Mouse (Mus musculus) ES-E14 (cell line): ENCODE results near the gene Prrc2b. TPM values are rescaled to one million over a fixed set of nuclear protein-coding genes. Genes with fewer than 3 reads are reported as not detected.

Experiments
- DNase-seq: peaks from one replicate; pipeline ENCODE4 v3.0.0-alpha.2; 2013; ENCODE audit warnings: low read depth, low spot score
- H3K27ac ChIP-seq: 2 replicates; pipeline ENCODE4 v1.5.1; 2012; ENCODE audit warnings: low read depth, mild to moderate bottlenecking, low read length, moderate library complexity, mixed read lengths; ENCODE audit not compliant: poor library complexity, insufficient read depth, severe bottlenecking
- H3K36me3 ChIP-seq: 2 replicates; pipeline ENCODE4 v1.6.1; 2012; ENCODE audit warnings: mild to moderate bottlenecking, low read length, moderate library complexity, mixed read lengths; ENCODE audit not compliant: control insufficient read depth, poor library complexity, insufficient read depth, severe bottlenecking
- H3K4me1 ChIP-seq, 2 experiments: fragments of 150-350 bp in 1 of 2; sonication (generic) in 1 of 2; 2 replicates each; pipeline ENCODE4 v1.6.1; 2012; ENCODE audit warnings: low read length in 2 of 2, mild to moderate bottlenecking in 1 of 2, mixed read lengths in 1 of 2; ENCODE audit not compliant: control insufficient read depth in 2 of 2, insufficient read depth in 2 of 2, poor library complexity in 1 of 2
- H3K4me3 ChIP-seq, 2 experiments: fragments of 150-350 bp in 1 of 2; sonication (generic) in 1 of 2; 2 replicates each; pipeline ENCODE4 v1.5.1; 2012; ENCODE audit warnings: low read length in 2 of 2, low read depth in 1 of 2, mild to moderate bottlenecking in 1 of 2, mixed read lengths in 1 of 2; ENCODE audit not compliant: insufficient read depth in 1 of 2, poor library complexity in 1 of 2, severe bottlenecking in 1 of 2
- H3K9ac ChIP-seq: 2 replicates; pipeline ENCODE4 v1.6.1; 2012; ENCODE audit warnings: low read depth, mild to moderate bottlenecking, low read length, mixed read lengths; ENCODE audit not compliant: poor library complexity, insufficient read depth, severe bottlenecking
- H3K9me3 ChIP-seq: fragments of 150-350 bp; sonication (generic); 2 replicates; pipeline ENCODE4 v1.6.1; 2012; ENCODE audit warnings: low read depth, mild to moderate bottlenecking, low read length; ENCODE audit not compliant: control insufficient read depth, insufficient read depth
- CHD2 ChIP-seq: IDR thresholded peaks from 2 replicates; pipeline ENCODE4 v1.6.1; 2014; ENCODE audit warnings: mild to moderate bottlenecking, low read depth, low read length, inconsistent platforms
- HCFC1 ChIP-seq: IDR thresholded peaks from 2 replicates; pipeline ENCODE4 v1.6.1; 2012; ENCODE audit warnings: low read length, inconsistent platforms, borderline replicate concordance; ENCODE audit not compliant: insufficient read depth
- MAFK ChIP-seq: IDR thresholded peaks from 2 replicates; pipeline ENCODE4 v1.6.1; 2014; ENCODE audit warnings: mild to moderate bottlenecking, low read depth, low read length, inconsistent platforms; ENCODE audit not compliant: insufficient read depth
- ZC3H11A ChIP-seq: IDR thresholded peaks from 2 replicates; pipeline ENCODE4 v1.6.1; 2012; ENCODE audit warnings: low read depth, mild to moderate bottlenecking, inconsistent platforms, low read length, borderline replicate concordance
- ZNF384 ChIP-seq: IDR thresholded peaks from 2 replicates; pipeline ENCODE4 v1.6.1; 2012; ENCODE audit warnings: low read depth, low read length, inconsistent platforms
- in situ Hi-C, 2 experiments: fragments of 600-800 bp; cut with MboI; formaldehyde crosslinking; loops; one replicate each; pipeline ENCODE4 v1.15.1; 2025; ENCODE audit warnings: low sequenced_read_pairs in 2 of 2, inconsistent platforms in 1 of 2; ENCODE audit not compliant: unreplicated experiment in 2 of 2
- total RNA-seq: library from RNA; depleted of rRNA; stranded (reverse); fragments of 300-350 nt; gene quantifications from 2 replicates; pipeline ENCODE4 v1.2.3, GENCODE M21; 2012

Gene Prrc2b
- total RNA-seq, 1 experiment = 75.1 TPM

- H3K9me3 ChIP-seq = no peaks in the 10 kb centered on the region
- in situ Hi-C loops = no loop called here
- H3K27ac ChIP-seq = no peak overlapping the region
- no peak overlapping the region for H3K4me3 ChIP-seq
- no peaks in the 10 kb centered on the region; a peak in 1 of 4 replicates for H3K4me1 ChIP-seq
- TF ChIP-seq HCFC1 (no peak), ZC3H11A (no peak), MAFK (no peak), CHD2 (no peak), ZNF384 (no peak)
- no peak overlapping the region for H3K9ac ChIP-seq
- DNase-seq = no peak
- peaks cover 94% of the 10 kb centered on the region for H3K36me3 ChIP-seq
These were observed 70.7 kb downstream of the Prrc2b start for GRCm38 (mm10) chr2:32221577-32221976.

- no peaks in the 10 kb centered on the region for H3K9me3 ChIP-seq
- DNase-seq = no peak
- no peak for TF ChIP-seq MAFK
- TF ChIP-seq CHD2 = no peak
- TF ChIP-seq ZNF384 = no peak
- TF ChIP-seq ZC3H11A = no peak
- TF ChIP-seq HCFC1 = no peak
- H3K4me1 ChIP-seq = no peaks in the 10 kb centered on the region; a peak in 1 of 4 replicates
- H3K9ac ChIP-seq = no peak overlapping the region
- H3K36me3 ChIP-seq = peaks cover 94% of the 10 kb centered on the region
- no peak overlapping the region for H3K4me3 ChIP-seq
- no peak overlapping the region for H3K27ac ChIP-seq
- in situ Hi-C loops = no loop called here
These were observed 71.2 kb downstream of the Prrc2b start for GRCm38 (mm10) chr2:32222057-32222456.

GRCm38 (mm10) chr2:32235433-32235832 lies 84.6 kb downstream of the Prrc2b start:
- Histone ChIP-seq H3K9ac (peak overlapping the region; percentile 82; the same call in 1 of the 2 replicates), H3K4me3 (peak overlapping the region; percentile 72 to 89), H3K9me3 (no peaks in the 10 kb centered on the region), H3K4me1 (peaks cover 0 to 2% of the 10 kb centered on the region in 2 experiments; a peak in 1 of 4 replicates), H3K27ac (no peak overlapping the region), H3K36me3 (peaks cover 29% of the 10 kb centered on the region)
- in situ Hi-C loops = no loop called here
- no peak for TF ChIP-seq HCFC1
- TF ChIP-seq ZNF384 = no peak
- no peak for TF ChIP-seq ZC3H11A
- no peak for TF ChIP-seq CHD2
- no peak for TF ChIP-seq MAFK
- no peak for DNase-seq

- Histone ChIP-seq H3K9me3 (no peaks in the 10 kb centered on the region), H3K36me3 (peaks cover 25% of the 10 kb centered on the region), H3K27ac (peak within 1 kb of the TSS; percentile 56), H3K4me3 (peak within 1 kb of the TSS; percentile 77 to 89), H3K9ac (peak within 1 kb of the TSS; percentile 87), H3K4me1 (peaks cover 0 to 5% of the 10 kb centered on the region in 2 experiments; a peak in 2 of 4 replicates)
- TF ChIP-seq ZC3H11A (no peak), CHD2 (no peak), HCFC1 (peak; percentile 81)
- DNase-seq = peak; percentile 90
- in situ Hi-C loops = no loop called here
These were observed 85.2 kb downstream of the Prrc2b start, which contains the start of gene Pomt1 for GRCm38 (mm10) chr2:32235886-32236759. Gene Pomt1 (plus strand): TSS chr2:32236590.
